Mouse (Mus musculus) liver, adult 2 months (tissue): ENCODE measurements around the gene Tenm2. TPM values are rescaled to one million over a fixed set of nuclear protein-coding genes. Genes with fewer than 3 reads are reported as not detected.

Source experiments
- DNase-seq: peaks from one replicate; pipeline ENCODE4 v3.0.0-alpha.2; 2011; ENCODE audit warnings: low read depth, low spot score; ENCODE audit errors: extremely low read depth
- H3K27ac ChIP-seq: fragments of 200-500 bp; replicated peaks from 2 replicates; pipeline ENCODE4 v1.5.1; 2012; ENCODE audit warnings: low read depth, mild to moderate bottlenecking, control low read depth, inconsistent platforms, low read length; ENCODE audit not compliant: insufficient read depth
- H3K27me3 ChIP-seq: fragments of 200-500 bp; 2 replicates; pipeline ENCODE4 v1.6.1; 2012; ENCODE audit warnings: mild to moderate bottlenecking, moderate library complexity, low read length, inconsistent platforms; ENCODE audit not compliant: control insufficient read depth, insufficient read depth
- H3K36me3 ChIP-seq: fragments of 200-500 bp; 2 replicates; pipeline ENCODE4 v1.6.1; 2012; ENCODE audit warnings: low read length, inconsistent platforms; ENCODE audit not compliant: control insufficient read depth, insufficient read depth
- H3K4me1 ChIP-seq: fragments of 200-500 bp; 2 replicates; pipeline ENCODE4 v1.6.1; 2011; ENCODE audit warnings: low read length; ENCODE audit not compliant: control insufficient read depth, insufficient read depth
- H3K4me3 ChIP-seq: fragments of 200-500 bp; 2 replicates; pipeline ENCODE4 v1.5.1; 2011; ENCODE audit warnings: low read depth, mild to moderate bottlenecking, control low read depth, low read length, moderate library complexity; ENCODE audit not compliant: insufficient read depth
- H3K79me2 ChIP-seq: fragments of 200-500 bp; 2 replicates; pipeline ENCODE4 v1.6.1; 2012; ENCODE audit warnings: inconsistent platforms, mild to moderate bottlenecking, low read length, moderate library complexity; ENCODE audit not compliant: control insufficient read depth, insufficient read depth
- H3K9ac ChIP-seq: fragments of 200-500 bp; 2 replicates; pipeline ENCODE4 v1.6.1; 2012; ENCODE audit warnings: low read depth, mild to moderate bottlenecking, control low read depth, inconsistent platforms, low read length
- CTCF ChIP-seq: fragments of 200-500 bp; IDR thresholded peaks from 2 replicates; pipeline ENCODE4 v1.5.1; 2011; ENCODE audit warnings: low read depth, low read length, control low read depth
- POLR2A ChIP-seq: fragments of 200-500 bp; IDR thresholded peaks from 2 replicates; pipeline ENCODE4 v1.6.1; 2011; ENCODE audit warnings: low read length, control low read depth; ENCODE audit not compliant: insufficient read depth; ENCODE audit errors: extremely low read depth
- WGBS: fragments of 180-500 bp; shearing (Covaris S2); methylation state at CpG from one replicate; pipeline ENCODE4 v1.1.7; 2018; 5-methylcytosine and 5-hydroxymethylcytosine counted together
- polyA plus RNA-seq: library from polyadenylated mRNA; depleted of rRNA; stranded (reverse); fragments of >200 nt; gene quantifications from 2 replicates; pipeline ENCODE4 v1.2.3, GENCODE M21; 2012
- total RNA-seq: library from RNA; depleted of rRNA; stranded (reverse); fragments of >200 nt; gene quantifications from 2 replicates; pipeline ENCODE4 v1.2.3, GENCODE M21; 2014

Gene Tenm2
- total and polyA plus RNA-seq, 2 experiments: not detected

GRCm38 (mm10) chr11:36799409-36799808, 436.4 kb downstream of the Tenm2 start:
- H3K9ac ChIP-seq: no peak overlapping the region
- H3K27ac ChIP-seq: no peak overlapping the region
- H3K79me2 ChIP-seq: no peaks in the 10 kb centered on the region
- no peak for TF ChIP-seq CTCF
- TF ChIP-seq POLR2A: no peak
- 82% methylated on average over 8 of the region's 8 CpGs for WGBS
- DNase-seq: no peak
- no peak overlapping the region for H3K4me3 ChIP-seq
- no peaks in the 10 kb centered on the region for H3K4me1 ChIP-seq
- H3K27me3 ChIP-seq: no peaks in the 10 kb centered on the region
- H3K36me3 ChIP-seq: no peaks in the 10 kb centered on the region

- Histone ChIP-seq H3K27ac (no peak overlapping the region), H3K79me2 (no peaks in the 10 kb centered on the region), H3K9ac (no peak overlapping the region), H3K36me3 (no peaks in the 10 kb centered on the region), H3K4me1 (no peaks in the 10 kb centered on the region), H3K4me3 (no peak overlapping the region), H3K27me3 (no peaks in the 10 kb centered on the region)
- no peak for DNase-seq
- TF ChIP-seq CTCF: no peak
- TF ChIP-seq POLR2A: no peak
- 78% methylated on average over 3 of the region's 3 CpGs for WGBS
Observed at GRCm38 (mm10) chr11:36758009-36758408, 477.8 kb downstream of the Tenm2 start.

GRCm38 (mm10) chr11:36746286-36746685, 489.5 kb downstream of the Tenm2 start:
- Histone ChIP-seq H3K9ac (no peak overlapping the region), H3K27me3 (no peaks in the 10 kb centered on the region), H3K4me3 (no peak overlapping the region), H3K27ac (no peak overlapping the region), H3K36me3 (no peaks in the 10 kb centered on the region), H3K79me2 (no peaks in the 10 kb centered on the region), H3K4me1 (no peaks in the 10 kb centered on the region)
- TF ChIP-seq POLR2A (no peak), CTCF (no peak)
- DNase-seq: no peak
- 92% methylated on average over 4 of the region's 4 CpGs for WGBS

- no peak overlapping the region for H3K4me3 ChIP-seq
- no peak for DNase-seq
- H3K27me3 ChIP-seq: no peaks in the 10 kb centered on the region
- no peak overlapping the region for H3K27ac ChIP-seq
- no peak overlapping the region for H3K9ac ChIP-seq
- H3K4me1 ChIP-seq: no peaks in the 10 kb centered on the region
- WGBS: 73% methylated on average over 3 of the region's 3 CpGs
- no peaks in the 10 kb centered on the region for H3K79me2 ChIP-seq
- H3K36me3 ChIP-seq: no peaks in the 10 kb centered on the region
- TF ChIP-seq CTCF (no peak), POLR2A (no peak)
Observed at GRCm38 (mm10) chr11:36727800-36728199, 508.0 kb downstream of the Tenm2 start.

- TF ChIP-seq POLR2A (no peak), CTCF (no peak)
- Histone ChIP-seq H3K4me1 (no peaks in the 10 kb centered on the region), H3K27ac (no peak overlapping the region), H3K27me3 (no peaks in the 10 kb centered on the region), H3K9ac (no peak overlapping the region), H3K4me3 (no peak overlapping the region), H3K79me2 (no peaks in the 10 kb centered on the region), H3K36me3 (no peaks in the 10 kb centered on the region)
- DNase-seq: no peak
- WGBS: 72% methylated on average over 2 of the region's 2 CpGs
Observed at GRCm38 (mm10) chr11:36702881-36703280, 532.9 kb downstream of the Tenm2 start.

- H3K27ac ChIP-seq: no peak overlapping the region
- no peaks in the 10 kb centered on the region for H3K36me3 ChIP-seq
- TF ChIP-seq CTCF (no peak), POLR2A (no peak)
- H3K27me3 ChIP-seq: no peaks in the 10 kb centered on the region
- no peak for DNase-seq
- H3K4me1 ChIP-seq: no peaks in the 10 kb centered on the region
- H3K79me2 ChIP-seq: no peaks in the 10 kb centered on the region
- H3K9ac ChIP-seq: no peak overlapping the region
- 90% methylated on average over 3 of the region's 3 CpGs for WGBS
- no peak overlapping the region for H3K4me3 ChIP-seq
Observed at GRCm38 (mm10) chr11:36700951-36701350, 534.8 kb downstream of the Tenm2 start.
